8 mouse cellular contexts compared by ENCODE assay signal in genomic region chr3:102715066-102715584, GRCm38 (mm10). TPM values are rescaled to one million over a fixed set of nuclear protein-coding genes. Genes with fewer than 3 reads are reported as not detected.
A peak's percentile ranks its signal among the peaks of the same experiment; 100 is the strongest.
DNase-seq lines count a peak whose midpoint lies in the region; ATAC-seq and TF ChIP-seq lines count a peak whose summit lies in the region.

No protein-coding gene starts in this region.

- peak; percentile 83 for TF ChIP-seq CTCF in liver, adult 2 months (IDR thresholded peaks at IDR 0.05; ENCODE audit: low read depth, low read length)

- H3K36me3 ChIP-seq in embryonic facial prominence, embryonic 13.5 days, result no peaks in the 10 kb centered on the region
- H3K36me3 ChIP-seq in kidney, embryonic 14.5 days (ENCODE audit: control insufficient read depth, insufficient read depth, low read length), result no peaks in the 10 kb centered on the region
- no peaks in the 10 kb centered on the region for H3K36me3 ChIP-seq in liver, adult 2 months (ENCODE audit: control insufficient read depth, insufficient read depth, low read length)

- 0 out of 2 replicates have a peak overlapping the region, but pooled peaks have one; percentile 52 for H3K9ac ChIP-seq in embryonic facial prominence, embryonic 13.5 days
- no peak overlapping the region for H3K9ac ChIP-seq in kidney, embryonic 14.5 days (ENCODE audit: low read depth, low read length)
- H3K9ac ChIP-seq in liver, adult 2 months (ENCODE audit: low read depth, low read length), result peak overlapping the region; percentile 35; the same call in 1 of the 2 replicates

- TF ChIP-seq POLR2A in liver, adult 2 months (IDR thresholded peaks at IDR 0.05; ENCODE audit: extremely low read depth, insufficient read depth, low read length), result no peak

- WGBS in embryonic facial prominence, embryonic 13.5 days, result 27% methylated on average over 11 of the region's 11 CpGs
- WGBS in kidney, embryonic 14.5 days, result 28% methylated on average over 11 of the region's 11 CpGs
- 10% methylated on average over 11 of the region's 11 CpGs for WGBS in liver, adult 2 months

- 0 out of 2 replicates have a peak, but pooled peaks cover 4% of the 10 kb centered on the region for H3K4me1 ChIP-seq in embryonic facial prominence, embryonic 13.5 days
- H3K4me1 ChIP-seq in kidney, embryonic 14.5 days (ENCODE audit: control insufficient read depth, insufficient read depth, low read length), result no peaks in the 10 kb centered on the region
- H3K4me1 ChIP-seq in liver, adult 2 months (ENCODE audit: control insufficient read depth, insufficient read depth, low read length), result 0 out of 2 replicates have a peak, but pooled peaks cover 2% of the 10 kb centered on the region

- H3K79me2 ChIP-seq in liver, adult 2 months (ENCODE audit: control insufficient read depth, insufficient read depth, low read length), result no peaks in the 10 kb centered on the region

- ATAC-seq in embryonic facial prominence, embryonic 13.5 days (ENCODE audit: insufficient number of reproducible peaks, insufficient read depth, low FRiP score, low TSS enrichment, low read depth), result no peak
- peak; percentile 80 for ATAC-seq in kidney, embryonic 14.5 days (ENCODE audit: low FRiP score, low TSS enrichment)
- peak; percentile 88 for ATAC-seq in monocyte, adult 5-6 weeks (replicated peaks; ENCODE audit: insufficient number of reproducible peaks, low FRiP score, low TSS enrichment, poor library complexity, severe bottlenecking)

- 0 out of 2 replicates have a peak overlapping the region, but pooled peaks have one; percentile 12 for H3K4me3 ChIP-seq in embryonic facial prominence, embryonic 13.5 days
- H3K4me3 ChIP-seq in kidney, embryonic 14.5 days (ENCODE audit: low read length), result no peak overlapping the region
- peak overlapping the region; percentile 39 for H3K4me3 ChIP-seq in liver, adult 2 months (ENCODE audit: insufficient read depth, low read depth, low read length)

- no peaks in the 10 kb centered on the region for H3K9me3 ChIP-seq in embryonic facial prominence, embryonic 13.5 days
- H3K9me3 ChIP-seq in kidney, embryonic 14.5 days (ENCODE audit: control insufficient read depth, low read length), result no peaks in the 10 kb centered on the region

- H3K27me3 ChIP-seq in embryonic facial prominence, embryonic 13.5 days, result no peaks in the 10 kb centered on the region; the same call in 1 of the 2 replicates
- H3K27me3 ChIP-seq in kidney, embryonic 14.5 days (ENCODE audit: control insufficient read depth, insufficient read depth, low read length), result no peaks in the 10 kb centered on the region
- no peaks in the 10 kb centered on the region for H3K27me3 ChIP-seq in liver, adult 2 months (ENCODE audit: control insufficient read depth, insufficient read depth, low read length)

- peak; percentile 89 for DNase-seq in A20 (ENCODE audit: low read depth, low spot score)
- peak; percentile 69 to 83 for DNase-seq in adrenal gland, postnatal 36 days
- DNase-seq in heart, adult 8-10 months (ENCODE audit: low spot score), result peak; percentile 84
- peak; percentile 72 for DNase-seq in liver, adult 2 months (ENCODE audit: extremely low read depth, low read depth, low spot score)
- peak; percentile 73 to 79 for DNase-seq in spleen, postnatal 36 days (ENCODE audit: low spot score in 2 of 2)

- 0 out of 2 replicates have a peak overlapping the region, but pooled peaks have one; percentile 16 for H3K27ac ChIP-seq in embryonic facial prominence, embryonic 13.5 days
- H3K27ac ChIP-seq in kidney, embryonic 14.5 days (ENCODE audit: low read depth, low read length), result no peak overlapping the region
- no peak overlapping the region for H3K27ac ChIP-seq in liver, adult 2 months (replicated peaks; ENCODE audit: insufficient read depth, low read depth, low read length)

- H3K4me2 ChIP-seq in embryonic facial prominence, embryonic 13.5 days, result peak overlapping the region; percentile 47
- peak overlapping the region; percentile 36 for H3K4me2 ChIP-seq in kidney, embryonic 14.5 days (replicated peaks; ENCODE audit: low read depth, low read length)

RNA-seq across cellular contexts. Expression of gene Tspan2, which starts 19.2 kb away (rescaled TPM):
- 1 to 10 TPM; 5.6 to 6.1 TPM for total RNA-seq in adrenal gland, postnatal 36 days (2021)
- 4.6 and 5.3 TPM in 2 replicates for polyA plus RNA-seq in embryonic facial prominence, embryonic 13.5 days (2015; fragmentation: Nextera tagmentation; extraction: Ambion mirVana)
- 10 to 100 TPM in 2 of 4 experiments, 1 to 10 TPM in 2; 5.3 to 10.6 (median 10.3) TPM for total RNA-seq in heart, adult 8-10 months (2022)
- polyA plus RNA-seq in kidney, embryonic 14.5 days (2014; fragmentation: Nextera tagmentation; extraction: Ambion mirVana), result 4.0 and 8.6 TPM in 2 replicates
- total RNA-seq in liver, adult 2 months (2014; rRNA removed), result 1.4 and 2.7 TPM in 2 replicates
- polyA plus RNA-seq in liver, adult 2 months (2012; rRNA removed), result 0.34 and 0.36 TPM in 2 replicates
- total RNA-seq in monocyte, adult 5-6 weeks (2017), result 6.2 to 8.1 TPM (median 7.8 TPM) in 3 replicates
